In genomic region chr3:88375750-88376626, GRCm38 (mm10) we compare ENCODE assay signal across 10 mouse cellular contexts. TPM values are rescaled to one million over a fixed set of nuclear protein-coding genes. Genes with fewer than 3 reads are reported as not detected.
DNase-seq lines count a peak whose midpoint lies in the region; ATAC-seq and TF ChIP-seq lines count a peak whose summit lies in the region.
"Not testable (repeated sequence)": the region's sequence is repeated elsewhere in the genome, so short reads cannot be mapped to it uniquely, and the experiment has no call there.
"Had no signal": no experiment of that assay in that cellular context is flagged by ENCODE, and none has a peak within 500 bp of the region (broad histone marks: within the 10 kb centered on the region; RNA-seq: fewer than 3 reads in every experiment).

No protein-coding gene starts in this region.

- H3K9ac ChIP-seq in forebrain, embryonic 12.5 days: 0 out of 2 replicates have a peak overlapping the region, but pooled peaks have one; percentile 17
- H3K9ac ChIP-seq in hindbrain, embryonic 12.5 days: peak overlapping the region; percentile 27; the same call in 1 of the 2 replicates
- not testable (repeated sequence) for H3K9ac ChIP-seq in liver, postnatal 0 days (replicated peaks); midbrain, postnatal 0 days (replicated peaks; ENCODE audit: low read length, poor library complexity, severe bottlenecking); stomach, postnatal 0 days (ENCODE audit: low read length)

- H3K4me2 ChIP-seq in forebrain, embryonic 12.5 days: peak overlapping the region; percentile 38
- peak overlapping the region; percentile 37 for H3K4me2 ChIP-seq in hindbrain, embryonic 12.5 days (replicated peaks)
- H3K4me2 ChIP-seq in liver, postnatal 0 days (ENCODE audit: low read depth, low read length): not testable (repeated sequence)
- peak overlapping the region; percentile 12; the same call in 1 of the 2 replicates for H3K4me2 ChIP-seq in midbrain, postnatal 0 days (ENCODE audit: low read depth, low read length, poor library complexity, severe bottlenecking)
- peak overlapping the region; percentile 21 for H3K4me2 ChIP-seq in stomach, postnatal 0 days (replicated peaks; ENCODE audit: low read depth)

- not testable (repeated sequence) for H3K27me3 ChIP-seq in forebrain, embryonic 12.5 days; hindbrain, embryonic 12.5 days; liver, postnatal 0 days (ENCODE audit: insufficient read depth, low read length); midbrain, postnatal 0 days (ENCODE audit: insufficient read depth, low read length); stomach, postnatal 0 days (ENCODE audit: control insufficient read depth, insufficient read depth, low read length)

- DNase-seq in A20 (ENCODE audit: low read depth, low spot score): peak; percentile 68
- DNase-seq in adrenal gland, postnatal 14 days: peak; percentile 52
- DNase-seq in kidney, postnatal 25 days: peak; percentile 37 to 53
- peak; percentile 58 for DNase-seq in liver, postnatal 0 days
- peak; percentile 36 for DNase-seq in midbrain, postnatal 0 days (ENCODE audit: low spot score)
- peak; percentile 81 for DNase-seq in stomach, postnatal 0 days (ENCODE audit: low spot score)

- ATAC-seq in forebrain, embryonic 12.5 days (ENCODE audit: low FRiP score): peak; percentile 94
- peak; percentile 89 for ATAC-seq in hindbrain, embryonic 12.5 days (ENCODE audit: low FRiP score)
- ATAC-seq in liver, postnatal 0 days: peak; percentile 85
- peak; percentile 81 for ATAC-seq in midbrain, postnatal 0 days (ENCODE audit: low FRiP score)
- ATAC-seq in stomach, postnatal 0 days (ENCODE audit: low FRiP score, low TSS enrichment): peak; percentile 93

- 9% methylated on average over 19 of the region's 19 CpGs for WGBS in forebrain, embryonic 12.5 days
- WGBS in hindbrain, embryonic 12.5 days: 10% methylated on average over 18 of the region's 19 CpGs
- WGBS in liver, postnatal 0 days (ENCODE audit: insufficient replicate concordance): 9% methylated on average over 17 of the region's 19 CpGs
- WGBS in midbrain, postnatal 0 days: 14% methylated on average over 16 of the region's 19 CpGs
- WGBS in stomach, postnatal 0 days: 9% methylated on average over 16 of the region's 19 CpGs

- H3K27ac ChIP-seq in forebrain, embryonic 12.5 days: peak overlapping the region; percentile 81
- H3K27ac ChIP-seq in hindbrain, embryonic 12.5 days: peak overlapping the region; percentile 66
- not testable (repeated sequence) for H3K27ac ChIP-seq in liver, postnatal 0 days (ENCODE audit: low read depth); midbrain, postnatal 0 days (ENCODE audit: low read depth, low read length); stomach, postnatal 0 days (replicated peaks)

- H3K4me3 ChIP-seq in forebrain, embryonic 12.5 days (replicated peaks): peak overlapping the region; percentile 11; the same call in 1 of the 2 replicates
- H3K4me3 ChIP-seq in hindbrain, embryonic 12.5 days; liver, postnatal 0 days (ENCODE audit: low read depth, low read length); midbrain, postnatal 0 days (ENCODE audit: low read depth, low read length); stomach, postnatal 0 days (ENCODE audit: low read depth, low read length): not testable (repeated sequence)

- not testable (repeated sequence) for H3K9me3 ChIP-seq in forebrain, embryonic 12.5 days; hindbrain, embryonic 12.5 days (replicated peaks); liver, postnatal 0 days (ENCODE audit: low read length); midbrain, postnatal 0 days (ENCODE audit: low read length); stomach, postnatal 0 days (ENCODE audit: control insufficient read depth, low read length)

- not testable (repeated sequence) for H3K4me1 ChIP-seq in forebrain, embryonic 12.5 days; hindbrain, embryonic 12.5 days; liver, postnatal 0 days (ENCODE audit: insufficient read depth); midbrain, postnatal 0 days (ENCODE audit: insufficient read depth, low read length); stomach, postnatal 0 days (replicated peaks; ENCODE audit: control insufficient read depth, insufficient read depth)

- TF ChIP-seq CTCF in liver, postnatal 0 days (IDR thresholded peaks at IDR 0.05; ENCODE audit: low read depth); midbrain, postnatal 0 days (IDR thresholded peaks at IDR 0.05); stomach, postnatal 0 days (IDR thresholded peaks at IDR 0.05; ENCODE audit: low read depth): not testable (repeated sequence)

- not testable (repeated sequence) for TF ChIP-seq EP300 in liver, postnatal 0 days (IDR thresholded peaks at IDR 0.05; ENCODE audit: low read depth); stomach, postnatal 0 days (optimal IDR thresholded peaks at IDR 0.05)

- H3K36me3 ChIP-seq in forebrain, embryonic 12.5 days (replicated peaks); hindbrain, embryonic 12.5 days; liver, postnatal 0 days (replicated peaks; ENCODE audit: insufficient read depth, low read length); midbrain, postnatal 0 days (ENCODE audit: insufficient read depth, low read length); stomach, postnatal 0 days (ENCODE audit: control insufficient read depth, insufficient read depth, low read length): not testable (repeated sequence)

RNA-seq across cellular contexts. Expression of gene Bglap2, which starts 2.5 kb away (rescaled TPM):
- not detected in 2 replicates for total RNA-seq in adrenal gland, postnatal 14 days (2021)
- polyA plus RNA-seq in forebrain, embryonic 12.5 days (2016; fragmentation: Nextera tagmentation; extraction: Ambion mirVana): not detected in 2 replicates
- polyA plus RNA-seq in hindbrain, embryonic 12.5 days (2016; fragmentation: Nextera tagmentation; extraction: Ambion mirVana): not detected in 2 replicates
- polyA plus RNA-seq in liver, postnatal 0 days (2015; fragmentation: Nextera tagmentation; extraction: Ambion mirVana): not detected in 2 replicates
- total RNA-seq in midbrain, postnatal 0 days (2014; rRNA removed): not detected in 2 replicates
- polyA plus RNA-seq in midbrain, postnatal 0 days (2015; fragmentation: Nextera tagmentation; extraction: Ambion mirVana): 0.51 TPM in 1 of 2 replicates, not detected in the other
- polyA plus RNA-seq in stomach, postnatal 0 days (2015; fragmentation: Nextera tagmentation; extraction: Ambion mirVana): 20.1 and 24.9 TPM in 2 replicates
- total RNA-seq: heart, adult 18-20 months; layer of hippocampus, postnatal 36 days had no signal

RNA-seq across cellular contexts. Expression of gene Bglap3, which starts 3.4 kb away (rescaled TPM):
- total RNA-seq in adrenal gland, postnatal 14 days (2021): 0.67 and 0.94 TPM in 2 replicates
- 0.18 TPM in 1 of 2 replicates, not detected in the other for polyA plus RNA-seq in forebrain, embryonic 12.5 days (2016; fragmentation: Nextera tagmentation; extraction: Ambion mirVana)
- polyA plus RNA-seq in hindbrain, embryonic 12.5 days (2016; fragmentation: Nextera tagmentation; extraction: Ambion mirVana): not detected in 2 replicates
- 0.43 and 0.62 TPM in 2 replicates for polyA plus RNA-seq in liver, postnatal 0 days (2015; fragmentation: Nextera tagmentation; extraction: Ambion mirVana)
- total RNA-seq in midbrain, postnatal 0 days (2014; rRNA removed): 0.38 TPM in 1 of 2 replicates, not detected in the other
- not detected in 2 replicates for polyA plus RNA-seq in midbrain, postnatal 0 days (2015; fragmentation: Nextera tagmentation; extraction: Ambion mirVana)
- 199 and 225 TPM in 2 replicates for polyA plus RNA-seq in stomach, postnatal 0 days (2015; fragmentation: Nextera tagmentation; extraction: Ambion mirVana)
- total RNA-seq: heart, adult 18-20 months had no signal

RNA-seq across cellular contexts. Expression of gene Bglap, which starts 8.3 kb away (rescaled TPM):
- total RNA-seq in adrenal gland, postnatal 14 days (2021): 2.1 and 3.3 TPM in 2 replicates
- not detected in 2 replicates for polyA plus RNA-seq in forebrain, embryonic 12.5 days (2016; fragmentation: Nextera tagmentation; extraction: Ambion mirVana)
- not detected in 2 replicates for polyA plus RNA-seq in hindbrain, embryonic 12.5 days (2016; fragmentation: Nextera tagmentation; extraction: Ambion mirVana)
- polyA plus RNA-seq in liver, postnatal 0 days (2015; fragmentation: Nextera tagmentation; extraction: Ambion mirVana): not detected in 2 replicates
- total RNA-seq in midbrain, postnatal 0 days (2014; rRNA removed): not detected in 2 replicates
- polyA plus RNA-seq in midbrain, postnatal 0 days (2015; fragmentation: Nextera tagmentation; extraction: Ambion mirVana): not detected in 2 replicates
- 0.64 TPM in 1 of 2 replicates, not detected in the other for polyA plus RNA-seq in stomach, postnatal 0 days (2015; fragmentation: Nextera tagmentation; extraction: Ambion mirVana)
- total RNA-seq: heart, adult 18-20 months; layer of hippocampus, postnatal 36 days had no signal

RNA-seq across cellular contexts. Expression of gene Paqr6, which starts 11.6 kb away (rescaled TPM):
- total RNA-seq in adrenal gland, postnatal 14 days (2021): 3.0 TPM in 2 replicates
- polyA plus RNA-seq in forebrain, embryonic 12.5 days (2016; fragmentation: Nextera tagmentation; extraction: Ambion mirVana): 1.0 and 1.6 TPM in 2 replicates
- polyA plus RNA-seq in hindbrain, embryonic 12.5 days (2016; fragmentation: Nextera tagmentation; extraction: Ambion mirVana): 2.2 and 2.8 TPM in 2 replicates
- polyA plus RNA-seq in liver, postnatal 0 days (2015; fragmentation: Nextera tagmentation; extraction: Ambion mirVana): 1.7 and 2.0 TPM in 2 replicates
- total RNA-seq in midbrain, postnatal 0 days (2014; rRNA removed): 4.5 and 13.5 TPM in 2 replicates
- polyA plus RNA-seq in midbrain, postnatal 0 days (2015; fragmentation: Nextera tagmentation; extraction: Ambion mirVana): 6.6 and 7.1 TPM in 2 replicates
- polyA plus RNA-seq in stomach, postnatal 0 days (2015; fragmentation: Nextera tagmentation; extraction: Ambion mirVana): 12.3 and 16.2 TPM in 2 replicates

RNA-seq across cellular contexts. Expression of gene Pmf1, which starts 34.1 kb away (rescaled TPM):
- 57.0 and 58.2 TPM in 2 replicates for total RNA-seq in adrenal gland, postnatal 14 days (2021)
- 119 and 120 TPM in 2 replicates for polyA plus RNA-seq in forebrain, embryonic 12.5 days (2016; fragmentation: Nextera tagmentation; extraction: Ambion mirVana)
- 73.3 and 82.3 TPM in 2 replicates for polyA plus RNA-seq in hindbrain, embryonic 12.5 days (2016; fragmentation: Nextera tagmentation; extraction: Ambion mirVana)
- 59.5 and 64.3 TPM in 2 replicates for polyA plus RNA-seq in liver, postnatal 0 days (2015; fragmentation: Nextera tagmentation; extraction: Ambion mirVana)
- total RNA-seq in midbrain, postnatal 0 days (2014; rRNA removed): 20.6 and 25.4 TPM in 2 replicates
- polyA plus RNA-seq in midbrain, postnatal 0 days (2015; fragmentation: Nextera tagmentation; extraction: Ambion mirVana): 25.2 and 25.6 TPM in 2 replicates
- 55.6 and 58.1 TPM in 2 replicates for polyA plus RNA-seq in stomach, postnatal 0 days (2015; fragmentation: Nextera tagmentation; extraction: Ambion mirVana)

Comparison
In these comparisons a context has a peak if more than half of its experiments do, and no peak if none do; other contexts are left out.
1. RNA of gene Bglap2, which starts 2.5 kb away (polyA plus RNA-seq): 20.1 to 24.9 TPM in stomach, postnatal 0 days; 0.51 TPM in midbrain, postnatal 0 days, not detected in forebrain, embryonic 12.5 days, not detected in hindbrain, embryonic 12.5 days and not detected in liver, postnatal 0 days; every median in the first group is over 10 times any median in the second.
2. RNA of gene Bglap3, which starts 3.4 kb away (polyA plus RNA-seq): 199 to 225 TPM in stomach, postnatal 0 days; 0.43 to 0.62 TPM in liver, postnatal 0 days, 0.18 TPM in forebrain, embryonic 12.5 days, not detected in midbrain, postnatal 0 days and not detected in hindbrain, embryonic 12.5 days; every median in the first group is over 100 times any median in the second.
3. Peak in every context shown above with its lines, with median percentiles within 50 percentile points of each other: DNase-seq and ATAC-seq.